20 mouse cellular contexts compared by ENCODE assay signal in genomic region chr12:75179491-75179890, GRCm38 (mm10). TPM values are rescaled to one million over a fixed set of nuclear protein-coding genes. Genes with fewer than 3 reads are reported as not detected.
DNase-seq lines count a peak whose midpoint lies in the region; ATAC-seq lines count a peak whose summit lies in the region.
"Had no signal": no experiment of that assay in that cellular context is flagged by ENCODE, and none has a peak within 500 bp of the region (broad histone marks: within the 10 kb centered on the region; RNA-seq: fewer than 3 reads in every experiment).

No protein-coding gene starts in this region.

- H3K4me1 ChIP-seq in forebrain, embryonic 13.5 days, result peaks cover 30% of the 10 kb centered on the region
- H3K4me1 ChIP-seq in forebrain, embryonic 12.5 days, result peaks cover 15% of the 10 kb centered on the region
- peaks cover 23% of the 10 kb centered on the region for H3K4me1 ChIP-seq in forebrain, embryonic 16.5 days (replicated peaks; ENCODE audit: control insufficient read depth, insufficient read depth, low read length)

- H3K9me3 ChIP-seq in forebrain, embryonic 13.5 days (replicated peaks), result no peaks in the 10 kb centered on the region
- H3K9me3 ChIP-seq in forebrain, embryonic 12.5 days, result no peaks in the 10 kb centered on the region
- H3K9me3 ChIP-seq in forebrain, embryonic 16.5 days (ENCODE audit: control insufficient read depth, low read length), result no peaks in the 10 kb centered on the region
- H3K9me3 ChIP-seq: limb, embryonic 12.5 days; neural tube, embryonic 15.5 days had no signal

- peak overlapping the region; percentile 37 for H3K27ac ChIP-seq in forebrain, embryonic 13.5 days
- no peak overlapping the region for H3K27ac ChIP-seq in forebrain, embryonic 12.5 days
- H3K27ac ChIP-seq in forebrain, embryonic 16.5 days (ENCODE audit: low read length), result 0 out of 2 replicates have a peak overlapping the region, but pooled peaks have one; percentile 39
- H3K27ac ChIP-seq: limb, embryonic 12.5 days; liver, embryonic 14.5 days; neural tube, embryonic 15.5 days had no signal

- peak; percentile 76 for DNase-seq in brain, adult 2 months (ENCODE audit: low read depth, low spot score)
- DNase-seq in left cerebral cortex, postnatal 25 days (ENCODE audit: low spot score in 2 of 2), result peak; percentile 31 to 79
- DNase-seq in kidney, postnatal 25 days, result no peak
- no peak for DNase-seq in adrenal gland, adult 2 months
- no peak for DNase-seq in adrenal gland, adult 18-20 months (ENCODE audit: low spot score in 2 of 2)
- DNase-seq: gastrocnemius, postnatal 36 days; heart, postnatal 36 days; kidney, adult 8-10 months; kidney, postnatal 4 days; lung, postnatal 14 days; thymus, adult 18-20 months had no signal

- intact Hi-C loops in left cerebral cortex, postnatal 25 days (cut with DNase I), result loop anchor here (10.0 kb wide), 1 partner anchor 225 kb away; no protein-coding TSS in a partner anchor

- no peak overlapping the region for H3K4me3 ChIP-seq in forebrain, embryonic 13.5 days
- H3K4me3 ChIP-seq in forebrain, embryonic 12.5 days (replicated peaks), result no peak overlapping the region
- no peak overlapping the region for H3K4me3 ChIP-seq in forebrain, embryonic 16.5 days (replicated peaks; ENCODE audit: low read length)
- H3K4me3 ChIP-seq: limb, embryonic 12.5 days; neural tube, embryonic 15.5 days had no signal

- peak overlapping the region; percentile 3; the same call in 1 of the 2 replicates for H3K4me2 ChIP-seq in forebrain, embryonic 13.5 days
- H3K4me2 ChIP-seq in forebrain, embryonic 12.5 days, result no peak overlapping the region
- no peak overlapping the region for H3K4me2 ChIP-seq in forebrain, embryonic 16.5 days (ENCODE audit: low read length)
- H3K4me2 ChIP-seq: heart, embryonic 11.5 days; limb, embryonic 12.5 days; neural tube, embryonic 15.5 days had no signal

- H3K9ac ChIP-seq in forebrain, embryonic 13.5 days, result no peak overlapping the region
- no peak overlapping the region for H3K9ac ChIP-seq in forebrain, embryonic 12.5 days
- no peak overlapping the region for H3K9ac ChIP-seq in forebrain, embryonic 16.5 days (replicated peaks; ENCODE audit: low read depth, low read length)
- H3K9ac ChIP-seq: limb, embryonic 12.5 days; liver, embryonic 14.5 days; neural tube, embryonic 15.5 days had no signal

- 47% methylated on average over 8 of the region's 8 CpGs for WGBS in forebrain, embryonic 13.5 days
- WGBS in forebrain, embryonic 12.5 days, result 53% methylated on average over 8 of the region's 8 CpGs
- 32% methylated on average over 8 of the region's 8 CpGs for WGBS in forebrain, embryonic 16.5 days

- H3K36me3 ChIP-seq in forebrain, embryonic 13.5 days (ENCODE audit: poor library complexity, severe bottlenecking), result no peaks in the 10 kb centered on the region
- no peaks in the 10 kb centered on the region for H3K36me3 ChIP-seq in forebrain, embryonic 12.5 days (replicated peaks)
- H3K36me3 ChIP-seq in forebrain, embryonic 16.5 days (ENCODE audit: control insufficient read depth, insufficient read depth), result no peaks in the 10 kb centered on the region
- H3K36me3 ChIP-seq: limb, embryonic 12.5 days; neural tube, embryonic 15.5 days had no signal

- ATAC-seq in forebrain, embryonic 13.5 days, result peak; percentile 30; the same call in 1 of the 2 replicates
- no peak for ATAC-seq in forebrain, embryonic 12.5 days (ENCODE audit: low FRiP score)
- peak; percentile 13; the same call in 1 of the 2 replicates for ATAC-seq in forebrain, embryonic 16.5 days

- 0 out of 2 replicates have a peak, but pooled peaks cover 3% of the 10 kb centered on the region for H3K27me3 ChIP-seq in forebrain, embryonic 13.5 days
- peaks cover 11% of the 10 kb centered on the region; the same call in 1 of the 2 replicates for H3K27me3 ChIP-seq in forebrain, embryonic 12.5 days
- H3K27me3 ChIP-seq in forebrain, embryonic 16.5 days (replicated peaks; ENCODE audit: control insufficient read depth, insufficient read depth, low read length), result no peaks in the 10 kb centered on the region

RNA-seq across cellular contexts. Expression of gene Kcnh5, which starts 2.4 kb away (rescaled TPM):
- 1.7 and 1.9 TPM in 2 replicates for polyA plus RNA-seq in forebrain, embryonic 13.5 days (2015; fragmentation: Nextera tagmentation; extraction: Ambion mirVana)
- polyA plus RNA-seq in forebrain, embryonic 12.5 days (2016; fragmentation: Nextera tagmentation; extraction: Ambion mirVana), result 1.2 and 1.5 TPM in 2 replicates
- polyA plus RNA-seq in forebrain, embryonic 16.5 days (2015; fragmentation: Nextera tagmentation; extraction: Ambion mirVana), result 2.9 and 4.2 TPM in 2 replicates
- total RNA-seq in left cerebral cortex, postnatal 25 days (2021), result 10 to 100 TPM; 85.4 to 90.0 TPM
- under 1 TPM in 1 of 2 experiments, not detected in 1; 0.14 TPM for total RNA-seq in adrenal gland, adult 2 months (2021)
- polyA plus RNA-seq in adrenal gland, adult 2 months (2012; rRNA removed), result 0.02 TPM in 1 of 2 replicates, not detected in the other
- total RNA-seq in adrenal gland, adult 18-20 months (2021), result under 1 TPM; 0.10 to 0.13 TPM
- total RNA-seq: gastrocnemius, postnatal 36 days; heart, postnatal 36 days; megakaryocyte-erythroid progenitor cell, adult 5-6 weeks had no signal
- polyA plus RNA-seq: C2C12; heart, embryonic 11.5 days; liver, embryonic 14.5 days had no signal

Comparison
In these comparisons a context has a peak if more than half of its experiments do, and no peak if none do; other contexts are left out.
1. DNase-seq: peak in brain, adult 2 months (single experiment) and left cerebral cortex, postnatal 25 days (2 of 2); none in kidney, postnatal 25 days (0 of 2), adrenal gland, adult 2 months (single experiment) and adrenal gland, adult 18-20 months (0 of 2).